In genomic region chr4:138877731-138878130, GRCm38 (mm10) we compare ENCODE assay signal across 18 mouse cellular contexts. TPM values are rescaled to one million over a fixed set of nuclear protein-coding genes. Genes with fewer than 3 reads are reported as not detected.
DNase-seq lines count a peak whose midpoint lies in the region; TF ChIP-seq lines count a peak whose summit lies in the region.
"Had no signal": no experiment of that assay in that cellular context is flagged by ENCODE, and none has a peak within 500 bp of the region (broad histone marks: within the 10 kb centered on the region; RNA-seq: fewer than 3 reads in every experiment).

Gene Pla2g2e, plus strand, starts transcription at chr4:138877942.

- 25% methylated on average over 4 of the region's 4 CpGs for WGBS in large intestine, adult 2 months

- H3K4me3 ChIP-seq in layer of hippocampus, adult 2 months: no peak within 1 kb of the TSS
- H3K4me3 ChIP-seq: embryonic facial prominence, embryonic 15.5 days had no signal

- DNase-seq in heart, adult 11 months: peak; percentile 90
- no peak for DNase-seq in heart, postnatal 4 days
- DNase-seq in 3T3-L1 (ENCODE audit: low read depth, low spot score): peak; percentile 75
- DNase-seq in NIH3T3 (ENCODE audit: low read depth): peak; percentile 52
- DNase-seq in large intestine, adult 2 months (ENCODE audit: low read depth, low spot score): peak; percentile 38
- DNase-seq in right cerebral cortex, adult 18-20 months: no peak
- no peak for DNase-seq in retina, embryonic 14.5 days (ENCODE audit: low spot score)
- DNase-seq in layer of hippocampus, adult 2 months (ENCODE audit: low spot score in 2 of 2): no peak
- DNase-seq: cerebellum, adult 18-20 months; left cerebral cortex, postnatal 4 days; right cerebral cortex, postnatal 14 days; thymus, adult 18-20 months had no signal

- no peak for TF ChIP-seq CTCF in layer of hippocampus, adult 2 months (conservative IDR thresholded peaks at IDR 0.05)

- no peak within 1 kb of the TSS for H3K27ac ChIP-seq in layer of hippocampus, adult 2 months
- H3K27ac ChIP-seq: embryonic facial prominence, embryonic 15.5 days; liver, embryonic 14.5 days had no signal

RNA-seq across cellular contexts. Expression of gene Pla2g2e, which starts in this region (rescaled TPM):
- under 1 TPM; 0.36 to 0.59 TPM for total RNA-seq in heart, postnatal 4 days (2021)
- 0.63 and 0.67 TPM in 2 replicates for polyA plus RNA-seq in large intestine, adult 2 months (2012; rRNA removed)
- total RNA-seq in layer of hippocampus, adult 2 months (2021): not detected
- total RNA-seq: granulocyte monocyte progenitor cell, adult 5-6 weeks; layer of hippocampus, adult 8-10 months; left cerebral cortex, postnatal 4 days; megakaryocyte progenitor cell, adult 5-6 weeks had no signal
- polyA plus RNA-seq: hindbrain, embryonic 16.5 days; liver, embryonic 14.5 days had no signal

Comparison
In these comparisons a context has a peak if more than half of its experiments do, and no peak if none do; other contexts are left out.
1. DNase-seq: peak in heart, adult 11 months (single experiment), 3T3-L1 (single experiment) and NIH3T3 (single experiment); none in heart, postnatal 4 days (single experiment), right cerebral cortex, adult 18-20 months (single experiment), retina, embryonic 14.5 days (single experiment) and layer of hippocampus, adult 2 months (0 of 2).
2. Peak in DNase-seq in large intestine, adult 2 months; RNA of the gene not detected or under 1 TPM.